Mouse (Mus musculus) intestine, postnatal 0 days (tissue): Measurements from ENCODE around the gene Zswim1. TPM values are rescaled to one million over a fixed set of nuclear protein-coding genes. Genes with fewer than 3 reads are reported as not detected.
A peak's percentile ranks its signal among the peaks of the same experiment; 100 is the strongest.

Source experiments
- ATAC-seq: fragments of 200-750 bp; cut with Nextera tagmentation; 2 replicates; pipeline ENCODE4 v1.8.0; 2017; ENCODE audit warnings: mild to moderate bottlenecking, moderate TSS enrichment, moderate library complexity
- H3K27ac ChIP-seq: fragments of 300-500 bp; sonication (generic); 2 replicates; pipeline ENCODE4 v1.5.1; 2014; ENCODE audit warnings: mild to moderate bottlenecking, low read depth, low read length, moderate library complexity
- H3K27me3 ChIP-seq: fragments of 300-500 bp; sonication (generic); replicated peaks from 2 replicates; pipeline ENCODE4 v1.6.1; 2014; ENCODE audit warnings: low read length, mixed read lengths; ENCODE audit not compliant: control insufficient read depth, insufficient read depth
- H3K36me3 ChIP-seq: fragments of 300-500 bp; sonication (generic); 2 replicates; pipeline ENCODE4 v1.6.1; 2014; ENCODE audit warnings: mild to moderate bottlenecking, moderate library complexity; ENCODE audit not compliant: control insufficient read depth, insufficient read depth
- H3K4me1 ChIP-seq: fragments of 300-500 bp; sonication (generic); replicated peaks from 2 replicates; pipeline ENCODE4 v1.6.1; 2014; ENCODE audit warnings: antibody characterized with exemption, low read length, mixed read lengths; ENCODE audit not compliant: control insufficient read depth, insufficient read depth
- H3K4me2 ChIP-seq: fragments of 300-500 bp; sonication (generic); replicated peaks from 2 replicates; pipeline ENCODE4 v1.6.1; 2014; ENCODE audit warnings: low read depth, mild to moderate bottlenecking, moderate library complexity
- H3K4me3 ChIP-seq: fragments of 300-500 bp; sonication (generic); 2 replicates; pipeline ENCODE4 v1.5.1; 2014; ENCODE audit warnings: low read depth, low read length
- H3K9ac ChIP-seq: fragments of 300-500 bp; sonication (generic); 2 replicates; pipeline ENCODE4 v1.6.1; 2014; ENCODE audit warnings: mild to moderate bottlenecking, low read depth, low read length
- H3K9me3 ChIP-seq: fragments of 300-500 bp; sonication (generic); 2 replicates; pipeline ENCODE4 v1.6.1; 2016; ENCODE audit warnings: mixed run types; ENCODE audit not compliant: control insufficient read depth
- CTCF ChIP-seq: sonication (generic); IDR thresholded peaks from 2 replicates; pipeline ENCODE4 v1.5.1; 2016; ENCODE audit warnings: low read depth, mild to moderate bottlenecking, control low read depth, antibody characterized with exemption, moderate library complexity
- WGBS: fragments of 180-500 bp; shearing (Covaris S2); extraction: QIAGEN DNeasy Blood & Tissue Kit; methylation state at CpG from one replicate; pipeline ENCODE4 v1.1.7; 2014; 5-methylcytosine and 5-hydroxymethylcytosine counted together
- polyA plus RNA-seq: library from polyadenylated mRNA; unstranded; fragments of >200 nt; fragmentation: Nextera tagmentation; extraction: Ambion mirVana; gene quantifications from 2 replicates; pipeline ENCODE4 v1.2.1, GENCODE M21; 2015

Gene Zswim1
- polyA plus RNA-seq, 1 experiment from 2014 or later, result 7.0 TPM

GRCm38 (mm10) chr2:164791841-164792261, 30.6 kb upstream of the Zswim1 start:
- Histone ChIP-seq H3K9me3 (no peaks in the 10 kb centered on the region), H3K36me3 (peaks cover 62% of the 10 kb centered on the region), H3K4me2 (no peak overlapping the region), H3K27ac (peak overlapping the region; percentile 60), H3K4me1 (no peaks in the 10 kb centered on the region), H3K27me3 (no peaks in the 10 kb centered on the region), H3K9ac (no peak overlapping the region), H3K4me3 (no peak overlapping the region)
- TF ChIP-seq CTCF, result no peak
- WGBS, result 93% methylated on average over 18 of the region's 18 CpGs
- no peak for ATAC-seq

DNA sequence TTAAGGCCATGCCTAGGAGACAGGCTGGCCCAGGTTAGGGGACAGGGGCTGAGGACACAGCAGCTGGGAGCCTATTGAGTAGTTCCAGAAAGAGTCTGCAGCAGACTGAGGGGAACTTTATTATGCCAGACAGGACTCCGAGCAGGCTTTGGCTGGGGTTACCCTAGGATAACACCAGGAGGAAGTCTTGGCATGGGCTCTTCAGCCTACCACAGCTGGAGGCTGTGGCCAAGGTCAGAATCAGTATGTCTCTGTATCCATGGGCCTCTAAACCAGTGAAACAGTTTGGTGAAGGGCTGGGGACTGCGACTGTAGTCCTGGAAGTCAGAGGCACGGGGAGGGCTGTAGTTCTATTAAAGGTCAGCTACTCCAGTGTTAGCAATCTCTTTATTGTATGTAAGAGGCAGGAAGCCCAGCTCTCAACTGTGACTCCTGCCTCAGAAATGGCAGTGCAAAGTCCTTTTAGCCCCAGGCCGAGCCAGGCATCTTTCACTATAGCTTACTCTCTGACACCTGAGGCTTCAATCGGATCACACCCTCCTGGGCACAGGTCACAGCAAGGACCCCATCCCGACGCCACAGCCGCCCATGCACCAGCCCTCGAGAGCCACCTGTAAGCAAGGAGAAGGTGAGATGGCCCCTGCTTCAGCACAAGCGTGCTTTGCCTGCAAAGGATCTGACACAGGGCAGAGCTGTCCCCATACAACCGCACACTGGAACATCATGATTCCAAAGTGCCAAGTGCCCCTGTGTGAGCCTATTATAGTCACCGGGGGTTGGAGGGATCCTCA, 29.9 kb upstream of the Zswim1 start:
- peak overlapping the region; percentile 60 for H3K27ac ChIP-seq
- peak; percentile 22; the same call in 1 of the 2 replicates for ATAC-seq

DNA sequence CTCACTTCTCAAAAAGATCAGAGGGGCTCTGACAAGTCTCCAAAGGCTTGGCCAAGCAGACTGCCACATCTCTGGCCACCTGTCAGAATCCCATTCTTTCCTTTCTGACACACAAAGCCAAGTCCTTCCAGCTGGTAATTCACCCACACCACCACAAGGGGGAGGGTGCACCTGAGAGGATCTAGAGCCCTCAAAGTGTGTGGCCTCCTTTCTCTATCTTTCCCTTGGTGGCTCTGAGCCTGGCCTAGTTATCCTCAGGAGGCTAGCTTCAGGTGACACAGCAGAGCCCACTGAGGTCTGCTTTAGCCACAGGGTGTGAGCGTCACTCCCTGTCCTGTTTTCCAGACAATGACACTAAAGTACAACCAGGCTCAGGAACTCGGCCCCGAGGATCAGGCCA, 29.2 kb upstream of the Zswim1 start:
- peaks cover 73% of the 10 kb centered on the region for H3K36me3 ChIP-seq
- H3K9me3 ChIP-seq, result no peaks in the 10 kb centered on the region
- H3K27ac ChIP-seq, result no peak overlapping the region
- ATAC-seq, result peak; percentile 29; the same call in 1 of the 2 replicates
- no peaks in the 10 kb centered on the region for H3K27me3 ChIP-seq
- 49% methylated on average over 3 of the region's 3 CpGs for WGBS
- H3K9ac ChIP-seq, result no peak overlapping the region
- H3K4me1 ChIP-seq, result no peaks in the 10 kb centered on the region
- no peak overlapping the region for H3K4me3 ChIP-seq
- peak; percentile 81 for TF ChIP-seq CTCF
- no peak overlapping the region for H3K4me2 ChIP-seq

More for the DNA sequence above, 29.9 kb upstream of the Zswim1 start:
- no peaks in the 10 kb centered on the region for H3K27me3 ChIP-seq
- TF ChIP-seq CTCF, result no peak
- no peak overlapping the region for H3K4me3 ChIP-seq
- H3K9me3 ChIP-seq, result no peaks in the 10 kb centered on the region
- H3K9ac ChIP-seq, result no peak overlapping the region
- H3K4me1 ChIP-seq, result no peaks in the 10 kb centered on the region
- peaks cover 67% of the 10 kb centered on the region for H3K36me3 ChIP-seq
- WGBS, result 83% methylated on average over 12 of the region's 12 CpGs
- no peak overlapping the region for H3K4me2 ChIP-seq

GRCm38 (mm10) chr2:164793772-164794171, 28.7 kb upstream of the Zswim1 start:
- Histone ChIP-seq H3K4me2 (no peak overlapping the region), H3K27me3 (no peaks in the 10 kb centered on the region), H3K4me3 (no peak overlapping the region), H3K9me3 (no peaks in the 10 kb centered on the region), H3K4me1 (no peaks in the 10 kb centered on the region), H3K36me3 (peaks cover 76% of the 10 kb centered on the region), H3K9ac (no peak overlapping the region), H3K27ac (no peak overlapping the region)
- ATAC-seq, result no peak
- 91% methylated on average over 2 of the region's 2 CpGs for WGBS
- TF ChIP-seq CTCF, result peak; percentile 28; the same call in 1 of the 2 replicates

- no peaks in the 10 kb centered on the region for H3K27me3 ChIP-seq
- H3K4me1 ChIP-seq, result no peaks in the 10 kb centered on the region
- H3K9me3 ChIP-seq, result no peaks in the 10 kb centered on the region
- H3K4me2 ChIP-seq, result no peak overlapping the region
- H3K9ac ChIP-seq, result no peak overlapping the region
- H3K27ac ChIP-seq, result no peak overlapping the region
- 20% methylated on average over 5 of the region's 5 CpGs for WGBS
- TF ChIP-seq CTCF, result peak; percentile 92
- H3K4me3 ChIP-seq, result no peak overlapping the region
- ATAC-seq, result peak; percentile 44; the same call in 1 of the 2 replicates
- H3K36me3 ChIP-seq, result peaks cover 73% of the 10 kb centered on the region
Observed at GRCm38 (mm10) chr2:164794293-164794692, 28.2 kb upstream of the Zswim1 start.

DNA sequence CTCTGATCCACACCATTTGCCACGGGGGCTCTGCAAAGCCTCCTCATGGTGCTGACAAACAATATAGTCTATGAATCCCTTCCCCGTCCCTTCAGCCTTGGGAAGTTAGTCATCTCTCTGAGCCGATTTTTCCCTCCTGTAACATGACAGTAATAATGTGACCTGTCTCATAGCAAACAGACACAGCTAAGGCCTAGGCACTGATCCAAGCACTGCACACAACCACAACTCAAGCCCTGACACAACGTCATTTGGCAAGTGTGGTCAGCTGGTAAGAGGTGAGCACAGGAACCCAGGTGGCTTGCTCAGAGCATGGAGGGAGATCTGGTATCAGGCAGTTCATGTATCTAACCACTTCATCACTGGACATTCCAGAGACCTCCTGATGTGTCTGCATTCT, 26.6 kb upstream of the Zswim1 start:
- H3K27me3 ChIP-seq, result no peaks in the 10 kb centered on the region
- H3K9me3 ChIP-seq, result no peaks in the 10 kb centered on the region
- WGBS, result 76% methylated on average over 4 of the region's 4 CpGs
- H3K36me3 ChIP-seq, result peaks cover 78% of the 10 kb centered on the region
- H3K4me2 ChIP-seq, result no peak overlapping the region
- no peak for TF ChIP-seq CTCF
- no peak overlapping the region for H3K27ac ChIP-seq
- H3K4me3 ChIP-seq, result no peak overlapping the region
- H3K9ac ChIP-seq, result no peak overlapping the region
- no peaks in the 10 kb centered on the region for H3K4me1 ChIP-seq
- no peak for ATAC-seq
